Mouse (Mus musculus) kidney, postnatal 36 days (tissue): ENCODE results near the gene Olfr168.
"Not testable (repeated sequence)": the region's sequence is repeated elsewhere in the genome, so short reads cannot be mapped to it uniquely, and the experiment has no call there.

ENCODE experiments used
- DNase-seq, 2 experiments: peaks; one replicate each; pipeline ENCODE4 v3.0.0; 2021 to 2022; ENCODE audit warnings: mixed read lengths in 2 of 2

The Olfr168 gene

GRCm38 (mm10) chr16:19535455-19535854 is at the start of gene Olfr168:
Gene Olfr168 (minus strand): TSS chr16:19535555.
- DNase-seq: no peak

DNA sequence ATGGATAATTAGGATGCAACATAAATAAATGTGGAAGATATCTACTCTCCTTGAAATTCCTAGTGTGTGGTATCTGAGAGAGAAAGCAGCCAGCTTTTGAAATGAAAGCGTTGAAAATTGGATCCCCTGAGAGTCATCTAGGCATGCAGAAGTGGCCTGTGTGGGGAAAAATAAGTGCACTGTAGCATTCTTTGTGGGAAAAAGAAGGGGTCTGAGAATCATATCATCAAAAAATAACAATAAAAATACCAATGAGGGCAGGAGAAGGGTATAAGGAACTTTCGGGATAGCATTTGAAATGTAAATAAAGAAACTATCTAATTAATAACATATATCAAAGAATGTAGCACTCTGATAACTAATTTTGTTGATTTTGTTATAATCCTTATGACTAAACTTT is 36.4 kb upstream of the Olfr168 start, which contains the start of gene Olfr169:
Gene Olfr169, minus strand, starts transcription at position 101 of the 400 bp plus-strand sequence.
- DNase-seq: not testable (repeated sequence)

DNA sequence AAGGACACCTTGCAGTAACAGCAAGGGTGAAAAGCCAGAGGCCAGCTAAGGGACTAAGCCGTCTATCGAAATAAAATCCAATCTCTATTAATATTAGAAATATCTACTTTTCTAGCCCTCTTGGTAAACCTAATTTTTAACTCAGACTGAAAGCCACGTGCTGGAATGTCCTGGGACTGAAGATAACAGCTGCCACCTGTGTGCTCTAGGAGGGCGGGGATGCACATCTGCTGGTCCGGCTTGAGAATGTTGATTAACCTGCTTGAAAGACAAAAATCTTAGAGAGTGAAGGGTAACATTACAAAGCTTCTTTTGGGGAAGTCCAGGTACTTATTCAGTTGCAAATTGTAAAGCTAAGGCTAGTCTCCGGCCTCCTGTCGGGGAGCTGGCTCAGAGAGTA is 18.1 kb upstream of the Olfr168 start:
- DNase-seq: not testable (repeated sequence)

GRCm38 (mm10) chr16:19552246-19552645 is 16.9 kb upstream of the Olfr168 start:
- peak in 1 of 2 experiments; percentile 11 for DNase-seq

DNA sequence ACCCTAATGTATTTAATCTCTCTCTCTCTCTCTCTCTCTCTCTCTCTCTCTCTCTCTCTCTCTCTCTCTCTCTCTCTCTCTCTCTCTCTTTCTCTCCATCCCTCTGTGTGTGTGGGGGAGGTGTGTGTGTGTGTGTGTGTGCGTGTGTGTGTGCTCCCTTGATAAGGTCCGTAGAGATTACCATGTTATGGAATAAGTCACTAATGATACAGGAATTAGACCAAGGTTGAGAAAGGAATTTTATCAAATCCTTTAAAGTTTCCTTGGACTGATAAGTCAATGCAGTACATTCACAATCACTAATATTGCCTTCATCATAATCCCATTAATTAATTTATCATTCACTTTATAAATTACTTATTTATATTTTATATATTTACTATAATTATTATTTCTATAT is 13.2 kb downstream of the Olfr168 start, which contains the start of gene Olfr167:
Gene Olfr167, minus strand, starts transcription at position 101 of the 400 bp plus-strand sequence.
- no peak for DNase-seq

DNA sequence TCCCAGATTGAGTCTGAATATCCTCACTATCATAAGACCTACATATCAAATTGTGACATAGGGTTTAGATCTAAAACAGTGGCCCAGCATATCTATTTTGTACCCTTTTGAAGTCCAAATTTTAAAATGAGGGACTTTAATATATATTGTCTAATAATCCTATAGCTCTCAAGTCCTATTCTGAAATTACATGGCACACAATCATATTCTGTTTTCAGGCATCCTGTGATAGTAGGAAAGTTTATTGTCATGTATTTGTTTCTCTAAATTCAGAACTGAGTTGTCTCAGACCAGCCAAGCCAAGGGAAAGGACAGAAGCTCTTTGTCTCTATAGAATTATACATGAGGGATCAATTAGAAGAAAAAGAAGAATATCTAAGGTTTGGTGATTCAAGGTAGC is 52.0 kb downstream of the Olfr168 start, which contains the start of gene Olfr166:
Gene Olfr166, plus strand, starts transcription at position 301 of the 400 bp plus-strand sequence.
- DNase-seq: no peak
